Mouse (Mus musculus): ENCODE data around the gene Narf.
A peak's percentile ranks its signal among the peaks of the same experiment; 100 is the strongest.

Narf gene

GRCm38 (mm10) chr11:121235475-121236238, 1.4 kb upstream of the Narf start:
- peak; percentile 20 for DNase-seq (ENCODE audit: low spot score)

GRCm38 (mm10) chr11:121237345-121238128, 484 bp downstream of the Narf start:
- no peak for DNase-seq (ENCODE audit: low spot score)

GRCm38 (mm10) chr11:121239669-121240068, 2.6 kb downstream of the Narf start:
- DNase-seq (ENCODE audit: low spot score), result no peak

GRCm38 (mm10) chr11:121250196-121250595, 13.1 kb downstream of the Narf start:
- DNase-seq (ENCODE audit: low spot score), result no peak

GRCm38 (mm10) chr11:121259160-121260100, 22.4 kb downstream of the Narf start, which contains the start of gene Foxk2:
Gene Foxk2 (plus strand): TSS chr11:121259990.
- peak; percentile 93 for DNase-seq (ENCODE audit: low spot score)

- peak; percentile 31 for DNase-seq (ENCODE audit: low spot score)
Measured at GRCm38 (mm10) chr11:121260211-121260906, 23.3 kb downstream of the Narf start.

- no peak for DNase-seq (ENCODE audit: low spot score)
Measured at GRCm38 (mm10) chr11:121261074-121261473, 24.0 kb downstream of the Narf start.

GRCm38 (mm10) chr11:121277516-121277915, 40.5 kb downstream of the Narf start:
- no peak for DNase-seq (ENCODE audit: low spot score)

- DNase-seq (ENCODE audit: low spot score), result no peak
Measured at GRCm38 (mm10) chr11:121278011-121278410, 41.0 kb downstream of the Narf start.

- DNase-seq (ENCODE audit: low spot score), result no peak
Measured at GRCm38 (mm10) chr11:121282911-121283310, 45.9 kb downstream of the Narf start.

- DNase-seq (ENCODE audit: low spot score), result no peak
Measured at GRCm38 (mm10) chr11:121289859-121290258, 52.8 kb downstream of the Narf start.

GRCm38 (mm10) chr11:121294771-121295170, 57.7 kb downstream of the Narf start:
- DNase-seq (ENCODE audit: low spot score), result no peak

- no peak for DNase-seq (ENCODE audit: low spot score)
Measured at GRCm38 (mm10) chr11:121298493-121298892, 61.4 kb downstream of the Narf start.

GRCm38 (mm10) chr11:121300265-121300664, 63.2 kb downstream of the Narf start:
- DNase-seq (ENCODE audit: low spot score), result no peak

GRCm38 (mm10) chr11:121305371-121305770, 68.3 kb downstream of the Narf start:
- DNase-seq (ENCODE audit: low spot score), result no peak
